Mouse (Mus musculus): ENCODE results near the gene Fam198b. TPM values are rescaled to one million over a fixed set of nuclear protein-coding genes. Genes with fewer than 3 reads are reported as not detected.

The Fam198b gene
- total and polyA plus RNA-seq, 2 experiments from 2014 or later = 1.8 to 3.1 TPM

DNA sequence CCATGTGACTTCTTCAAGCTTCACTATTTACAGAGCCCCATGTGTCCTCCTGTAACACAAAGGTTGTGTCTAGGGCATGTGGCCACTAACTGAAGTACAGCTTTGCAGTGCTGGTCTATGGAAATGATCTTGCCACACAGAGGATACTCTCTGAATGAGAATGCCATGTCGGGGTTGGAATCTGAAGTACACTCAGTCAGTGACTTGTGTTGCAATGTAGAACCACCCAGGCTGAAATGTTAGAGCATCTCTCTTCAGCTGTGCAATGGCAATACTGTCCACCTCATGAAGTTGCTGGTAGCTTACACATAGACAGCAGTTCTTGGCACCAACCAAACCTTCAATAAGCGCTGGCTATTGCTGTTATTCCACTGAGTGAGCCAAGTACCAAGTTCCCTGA is 3.6 kb downstream of the Fam198b start:
- 82% methylated on average over 2 of the region's 2 CpGs for WGBS
- 0 out of 2 replicates have a peak, but pooled peaks have one; percentile 21 for ATAC-seq
- H3K4me2 ChIP-seq (ENCODE audit: low read depth, low read length) = no peak overlapping the region
- H3K4me3 ChIP-seq (ENCODE audit: low read length) = no peak overlapping the region
- no peaks in the 10 kb centered on the region for H3K9me3 ChIP-seq (ENCODE audit: low read length)
- H3K4me1 ChIP-seq (ENCODE audit: insufficient read depth, low read length) = 0 out of 2 replicates have a peak, but pooled peaks cover 8% of the 10 kb centered on the region
- H3K27me3 ChIP-seq (ENCODE audit: insufficient read depth, low read length) = no peaks in the 10 kb centered on the region
- no peak for DNase-seq (ENCODE audit: low spot score)
- H3K36me3 ChIP-seq (ENCODE audit: insufficient read depth, low read length) = no peaks in the 10 kb centered on the region
- no peak for TF ChIP-seq CTCF (IDR thresholded peaks at IDR 0.05; ENCODE audit: low read depth)
- H3K27ac ChIP-seq = no peak overlapping the region
- H3K9ac ChIP-seq (replicated peaks; ENCODE audit: low read length) = no peak overlapping the region

DNA sequence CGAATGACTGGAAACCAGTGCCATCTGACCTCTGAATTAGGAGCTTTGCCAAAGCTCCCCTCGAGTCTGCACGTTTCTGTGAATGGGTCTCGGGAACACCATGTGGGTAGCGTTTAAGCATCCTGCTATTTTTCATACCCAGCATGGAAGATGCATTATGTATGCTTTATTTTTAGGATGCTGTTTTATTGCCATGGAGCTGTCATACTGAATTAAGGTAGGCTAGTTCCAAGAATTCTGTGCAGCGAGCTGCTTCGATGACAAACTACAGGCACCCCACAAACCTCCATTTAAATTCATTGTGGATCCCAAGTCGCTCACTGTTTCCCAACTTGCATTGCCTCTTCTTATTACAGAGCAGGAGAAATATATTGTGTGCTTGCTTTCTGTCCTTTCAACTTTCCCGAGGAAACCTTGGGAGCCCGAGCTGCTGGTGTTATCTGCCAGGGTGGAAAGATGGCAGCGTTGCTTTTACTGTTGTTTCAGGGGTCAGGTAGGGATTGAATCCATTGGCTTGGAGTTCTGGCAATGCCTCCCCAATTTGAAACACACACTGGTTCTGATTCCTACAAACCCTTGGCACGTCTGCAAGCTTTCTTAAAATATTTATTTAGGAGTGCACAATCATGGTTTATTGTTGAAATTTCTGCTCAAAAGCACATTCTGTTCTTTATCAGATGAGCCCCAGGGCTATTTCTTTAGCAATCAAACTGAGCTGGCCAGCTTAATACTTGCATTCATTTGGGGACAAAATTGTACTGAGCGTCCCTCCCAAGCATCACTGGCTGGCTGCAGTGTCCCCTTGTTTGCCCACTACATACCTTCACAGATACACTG is 13.4 kb downstream of the Fam198b start:
- ATAC-seq (no peak), DNase-seq (ENCODE audit: low spot score) (peak; percentile 11)
- Histone ChIP-seq H3K27me3 (ENCODE audit: insufficient read depth, low read length) (no peaks in the 10 kb centered on the region), H3K4me1 (ENCODE audit: insufficient read depth, low read length) (no peaks in the 10 kb centered on the region), H3K9me3 (ENCODE audit: low read length) (no peaks in the 10 kb centered on the region), H3K4me3 (ENCODE audit: low read length) (no peak overlapping the region), H3K36me3 (ENCODE audit: insufficient read depth, low read length) (no peaks in the 10 kb centered on the region), H3K27ac (peak overlapping the region; percentile 26; the same call in 1 of the 2 replicates), H3K4me2 (ENCODE audit: low read depth, low read length) (0 out of 2 replicates have a peak overlapping the region, but pooled peaks have one; percentile 18), H3K9ac (replicated peaks; ENCODE audit: low read length) (no peak overlapping the region)
- TF ChIP-seq CTCF (IDR thresholded peaks at IDR 0.05; ENCODE audit: low read depth) = no peak
- WGBS = 39% methylated on average over 13 of the region's 13 CpGs

DNA sequence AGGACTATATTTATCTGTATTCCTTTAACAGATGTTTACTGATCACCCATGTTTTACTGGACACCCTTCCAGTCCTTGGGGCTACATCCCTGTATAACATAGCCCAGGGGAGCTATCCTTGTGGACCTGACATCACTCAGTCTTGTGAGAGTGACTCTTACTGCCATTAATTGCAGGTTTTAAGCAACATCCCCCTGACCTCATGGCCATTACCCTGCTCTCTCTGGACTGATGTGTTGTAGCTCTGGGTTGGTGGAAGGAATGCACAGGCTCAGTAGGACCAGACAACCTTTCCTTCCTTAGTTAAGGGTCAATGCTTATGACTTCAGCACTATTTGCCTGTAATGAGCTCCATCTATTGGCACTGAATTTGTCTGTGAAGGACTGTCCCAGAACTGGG is 14.2 kb downstream of the Fam198b start:
- H3K4me1 ChIP-seq (ENCODE audit: insufficient read depth, low read length) = no peaks in the 10 kb centered on the region
- H3K4me3 ChIP-seq (ENCODE audit: low read length) = no peak overlapping the region
- no peak for ATAC-seq
- H3K9me3 ChIP-seq (ENCODE audit: low read length) = no peaks in the 10 kb centered on the region
- DNase-seq (ENCODE audit: low spot score) = no peak
- H3K9ac ChIP-seq (replicated peaks; ENCODE audit: low read length) = no peak overlapping the region
- no peak for TF ChIP-seq CTCF (IDR thresholded peaks at IDR 0.05; ENCODE audit: low read depth)
- H3K27me3 ChIP-seq (ENCODE audit: insufficient read depth, low read length) = no peaks in the 10 kb centered on the region
- no peaks in the 10 kb centered on the region for H3K36me3 ChIP-seq (ENCODE audit: insufficient read depth, low read length)
- H3K27ac ChIP-seq = no peak overlapping the region
- H3K4me2 ChIP-seq (ENCODE audit: low read depth, low read length) = no peak overlapping the region

DNA sequence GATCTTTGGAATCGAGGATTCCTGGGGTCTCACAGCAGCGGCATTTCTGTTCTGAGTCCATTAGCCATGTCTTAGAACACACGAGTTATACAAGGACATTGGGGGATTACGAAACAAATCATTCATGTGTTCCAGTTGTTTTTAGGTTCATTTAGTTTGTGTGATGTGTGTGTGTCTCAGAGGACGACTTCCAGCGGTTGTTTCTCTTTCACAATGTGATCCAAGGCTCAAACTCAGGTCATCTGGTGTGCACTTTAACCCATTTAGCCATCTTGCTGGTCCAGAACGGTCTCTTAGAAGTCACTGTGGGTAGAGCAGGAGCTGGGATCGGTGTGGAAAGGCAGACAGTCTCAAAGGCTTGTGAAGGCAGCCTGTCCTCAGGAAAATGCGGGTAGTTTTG is 15.6 kb downstream of the Fam198b start:
- H3K9me3 ChIP-seq (ENCODE audit: low read length) = no peaks in the 10 kb centered on the region
- H3K4me3 ChIP-seq (ENCODE audit: low read length) = no peak overlapping the region
- H3K9ac ChIP-seq (replicated peaks; ENCODE audit: low read length) = no peak overlapping the region
- no peak overlapping the region for H3K27ac ChIP-seq
- WGBS = 87% methylated on average over 9 of the region's 9 CpGs
- H3K4me1 ChIP-seq (ENCODE audit: insufficient read depth, low read length) = 0 out of 2 replicates have a peak, but pooled peaks cover 9% of the 10 kb centered on the region
- H3K4me2 ChIP-seq (ENCODE audit: low read depth, low read length) = no peak overlapping the region
- ATAC-seq = no peak
- H3K36me3 ChIP-seq (ENCODE audit: insufficient read depth, low read length) = no peaks in the 10 kb centered on the region
- no peak for DNase-seq (ENCODE audit: low spot score)
- no peaks in the 10 kb centered on the region for H3K27me3 ChIP-seq (ENCODE audit: insufficient read depth, low read length)
- TF ChIP-seq CTCF (IDR thresholded peaks at IDR 0.05; ENCODE audit: low read depth) = no peak

- H3K36me3 ChIP-seq (ENCODE audit: insufficient read depth, low read length) = no peaks in the 10 kb centered on the region
- no peak for TF ChIP-seq CTCF (IDR thresholded peaks at IDR 0.05; ENCODE audit: low read depth)
- 100% methylated on average over 2 of the region's 2 CpGs for WGBS
- H3K27ac ChIP-seq = no peak overlapping the region
- no peak for ATAC-seq
- H3K4me2 ChIP-seq (ENCODE audit: low read depth, low read length) = no peak overlapping the region
- H3K4me1 ChIP-seq (ENCODE audit: insufficient read depth, low read length) = 0 out of 2 replicates have a peak, but pooled peaks cover 9% of the 10 kb centered on the region
- H3K9me3 ChIP-seq (ENCODE audit: low read length) = no peaks in the 10 kb centered on the region
- H3K4me3 ChIP-seq (ENCODE audit: low read length) = no peak overlapping the region
- no peak overlapping the region for H3K9ac ChIP-seq (replicated peaks; ENCODE audit: low read length)
- no peak for DNase-seq (ENCODE audit: low spot score)
- H3K27me3 ChIP-seq (ENCODE audit: insufficient read depth, low read length) = no peaks in the 10 kb centered on the region
Observed at GRCm38 (mm10) chr3:79900502-79900901, 16.2 kb downstream of the Fam198b start.

DNA sequence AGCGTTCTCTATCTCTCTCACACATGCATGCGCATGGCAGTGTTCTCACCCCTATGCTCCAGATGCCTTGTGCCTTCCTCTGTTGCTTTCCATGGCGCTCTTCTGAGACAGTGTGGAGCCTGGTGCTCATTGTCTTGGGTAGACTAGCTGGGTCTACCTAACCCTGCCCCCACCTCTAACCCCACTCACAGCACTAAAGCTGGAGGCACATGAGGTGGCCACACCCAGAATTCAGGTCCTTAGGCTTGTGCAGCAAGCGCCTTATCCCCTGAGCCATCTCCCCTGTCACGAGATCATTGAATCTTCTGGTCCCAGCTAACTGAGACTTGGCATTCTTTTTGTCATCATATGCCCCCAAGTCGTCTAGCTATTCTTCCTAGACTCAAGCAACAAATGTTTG is 17.0 kb downstream of the Fam198b start:
- Histone ChIP-seq H3K27me3 (ENCODE audit: insufficient read depth, low read length) (no peaks in the 10 kb centered on the region), H3K27ac (no peak overlapping the region), H3K9ac (replicated peaks; ENCODE audit: low read length) (no peak overlapping the region), H3K4me3 (ENCODE audit: low read length) (no peak overlapping the region), H3K36me3 (ENCODE audit: insufficient read depth, low read length) (no peaks in the 10 kb centered on the region), H3K9me3 (ENCODE audit: low read length) (no peaks in the 10 kb centered on the region), H3K4me2 (ENCODE audit: low read depth, low read length) (no peak overlapping the region), H3K4me1 (ENCODE audit: insufficient read depth, low read length) (0 out of 2 replicates have a peak, but pooled peaks cover 9% of the 10 kb centered on the region)
- WGBS = 93% methylated on average over 6 of the region's 6 CpGs
- no peak for DNase-seq (ENCODE audit: low spot score)
- no peak for TF ChIP-seq CTCF (IDR thresholded peaks at IDR 0.05; ENCODE audit: low read depth)
- no peak for ATAC-seq

DNA sequence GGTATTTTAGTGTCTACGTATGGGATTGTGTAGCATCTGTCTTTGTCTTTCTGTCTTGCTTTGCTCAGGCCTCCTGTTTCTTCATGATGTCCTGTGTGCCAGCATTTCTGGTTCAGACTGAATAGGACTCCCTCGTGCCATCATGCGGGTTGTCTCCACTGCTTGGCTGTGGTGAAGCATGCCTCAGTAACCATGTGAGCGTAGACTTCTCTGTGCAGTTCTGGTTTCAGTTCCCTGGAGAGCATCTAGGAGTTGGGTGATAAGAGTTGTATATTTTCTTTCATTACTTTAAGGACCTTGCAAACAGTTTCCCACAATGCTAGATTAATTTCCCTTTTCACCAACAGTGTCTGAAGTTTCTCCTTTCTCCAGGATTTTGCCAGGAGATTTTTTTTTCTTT is 17.4 kb downstream of the Fam198b start:
- H3K4me1 ChIP-seq (ENCODE audit: insufficient read depth, low read length) = 0 out of 2 replicates have a peak, but pooled peaks cover 9% of the 10 kb centered on the region
- no peak overlapping the region for H3K4me3 ChIP-seq (ENCODE audit: low read length)
- no peak overlapping the region for H3K27ac ChIP-seq
- no peak overlapping the region for H3K4me2 ChIP-seq (ENCODE audit: low read depth, low read length)
- H3K27me3 ChIP-seq (ENCODE audit: insufficient read depth, low read length) = no peaks in the 10 kb centered on the region
- H3K9ac ChIP-seq (replicated peaks; ENCODE audit: low read length) = no peak overlapping the region
- no peak for TF ChIP-seq CTCF (IDR thresholded peaks at IDR 0.05; ENCODE audit: low read depth)
- whole genome bisulfite sequencing = 92% methylated on average over 4 of the region's 4 CpGs
- H3K36me3 ChIP-seq (ENCODE audit: insufficient read depth, low read length) = no peaks in the 10 kb centered on the region
- no peaks in the 10 kb centered on the region for H3K9me3 ChIP-seq (ENCODE audit: low read length)
- ATAC-seq = no peak
- DNase-seq (ENCODE audit: low spot score) = no peak

Measured in hindbrain, postnatal 0 days (tissue).